Mouse (Mus musculus) layer of hippocampus, adult 9-10 months (tissue): ENCODE results near the gene Ppp1r18.

Source experiments
- DNase-seq: peaks from one replicate; pipeline ENCODE4 v3.0.0; 2022; ENCODE audit warnings: low spot score

Ppp1r18 gene

DNA sequence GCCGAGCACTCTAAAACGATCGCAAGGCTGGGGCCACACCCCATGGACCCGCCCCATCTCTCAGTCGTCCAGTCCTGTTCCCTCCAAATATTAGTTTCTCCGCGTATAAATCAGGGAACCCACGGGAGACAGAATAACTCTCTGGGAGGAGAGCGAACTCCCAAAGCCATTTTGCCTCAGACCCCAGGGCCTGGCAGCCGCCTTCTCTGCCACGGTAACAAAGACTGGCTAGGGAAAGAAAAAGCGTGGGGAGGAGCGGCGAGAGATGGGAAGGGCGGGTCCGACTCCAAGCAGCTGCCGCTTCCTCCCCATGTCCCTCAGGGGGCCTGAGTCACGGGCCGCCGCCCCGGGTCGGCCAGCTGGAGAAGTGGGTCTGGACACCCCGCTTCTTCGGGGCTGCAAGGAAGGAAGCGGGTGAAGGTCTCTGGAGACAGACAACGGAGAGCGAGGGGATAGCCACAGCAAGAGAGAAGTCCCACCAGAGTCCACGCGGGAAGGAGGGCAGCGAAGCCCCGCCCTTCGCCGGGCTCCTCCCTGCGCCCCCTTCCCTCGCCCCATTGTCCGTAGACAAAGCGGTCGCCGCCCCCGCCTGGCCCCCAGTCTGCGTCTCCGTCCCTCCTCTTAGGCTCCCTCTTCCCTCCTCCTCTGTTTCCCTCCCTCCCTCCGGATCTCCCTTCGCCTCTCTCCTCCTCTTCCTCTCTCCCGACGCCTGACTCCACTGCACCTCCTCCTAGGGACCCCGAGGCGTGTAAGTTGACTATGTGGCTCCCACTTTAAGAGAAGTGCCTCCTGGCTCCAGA is at the start of gene Ppp1r18:
Gene Ppp1r18 (plus strand): TSS at position 113 of the 800 bp plus-strand sequence.
- DNase-seq, result no peak

DNA sequence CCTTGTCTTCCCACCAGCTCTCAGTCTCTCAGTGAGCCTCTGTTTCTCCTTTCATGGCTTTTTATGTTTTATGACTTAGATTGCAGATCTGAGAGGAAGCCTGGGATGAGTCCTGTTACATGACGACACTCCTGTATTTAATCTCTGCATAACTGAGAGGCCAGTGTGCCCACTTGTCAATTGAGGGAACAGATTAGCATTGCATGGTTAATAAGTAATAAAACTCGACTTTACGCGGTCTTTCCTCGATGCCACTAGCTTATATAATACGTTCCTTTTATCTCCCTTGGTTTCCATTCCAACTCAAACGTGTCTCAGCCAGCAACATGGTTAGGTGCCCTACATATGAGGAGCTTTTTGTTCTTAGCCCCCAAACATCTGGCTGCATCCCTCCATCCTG is 49.6 kb upstream of the Ppp1r18 start:
- no peak for DNase-seq

GRCm38 (mm10) chr17:35816686-35817085 is 48.7 kb upstream of the Ppp1r18 start:
- DNase-seq, result no peak

GRCm38 (mm10) chr17:35817226-35817625 is 48.2 kb upstream of the Ppp1r18 start:
- DNase-seq, result no peak

DNA sequence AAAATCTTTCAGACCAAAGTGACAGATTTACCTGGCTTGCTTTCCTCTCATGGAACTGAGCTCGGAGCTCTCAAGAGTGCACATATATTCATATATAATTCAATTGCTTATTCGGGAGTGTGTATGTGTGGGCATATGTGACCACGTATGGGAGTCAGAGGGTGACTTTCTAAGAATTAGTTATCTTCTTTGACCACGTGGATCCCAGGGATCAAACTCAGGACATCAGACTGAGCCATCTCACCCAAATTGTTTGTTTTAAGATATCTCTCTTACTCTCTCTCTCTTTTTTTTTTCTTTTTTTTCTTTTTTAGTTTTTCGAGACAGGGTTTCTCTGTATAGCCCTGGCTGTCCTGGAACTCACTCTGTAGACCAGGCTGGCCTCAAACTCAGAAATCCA is 45.3 kb upstream of the Ppp1r18 start:
- DNase-seq, result no peak

DNA sequence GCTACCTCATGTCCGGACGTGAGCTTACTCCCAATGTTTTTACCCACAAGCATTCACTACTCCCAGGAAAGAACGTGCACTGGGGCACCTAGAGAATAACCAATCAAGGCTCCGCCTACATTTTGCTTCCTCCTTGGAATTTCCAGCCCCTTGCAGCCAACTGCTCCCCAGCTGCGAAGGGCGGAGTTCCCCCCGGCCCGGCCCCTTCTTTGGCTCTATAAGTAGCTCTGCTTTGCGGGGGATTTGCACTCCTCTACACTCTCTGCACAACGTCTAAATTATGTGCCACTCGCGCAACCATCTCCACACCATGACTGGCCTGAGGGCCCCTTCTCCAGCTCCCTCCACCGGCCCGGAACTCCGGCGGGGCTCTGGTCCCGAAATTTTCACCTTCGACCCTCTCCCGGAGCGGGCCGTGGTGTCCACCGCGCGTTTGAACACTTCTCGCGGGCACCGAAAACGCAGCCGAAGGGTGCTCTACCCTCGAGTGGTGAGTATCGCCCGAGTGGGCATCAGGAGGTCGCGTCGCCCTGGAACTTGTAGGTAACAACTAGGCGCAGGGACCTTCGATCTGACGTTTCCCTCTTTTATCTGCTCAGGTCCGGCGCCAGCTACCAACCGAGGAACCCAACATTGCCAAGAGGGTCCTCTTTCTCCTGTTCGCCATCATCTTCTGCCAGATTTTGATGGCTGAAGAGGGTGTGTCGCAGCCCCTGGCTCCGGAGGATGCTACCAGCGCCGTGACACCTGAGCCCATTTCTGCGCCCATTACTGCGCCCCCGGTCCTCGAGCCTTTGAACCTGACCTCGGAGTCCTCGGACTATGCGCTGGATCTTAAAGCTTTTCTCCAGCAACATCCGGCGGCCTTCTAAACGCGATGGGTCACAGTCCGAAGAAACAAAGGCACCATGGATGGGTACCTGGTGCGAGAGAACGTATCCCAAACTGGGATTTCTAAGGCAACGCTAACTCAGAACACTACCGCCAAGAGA is 43.7 kb upstream of the Ppp1r18 start, which contains the start of gene Ier3:
Gene Ier3 (plus strand): TSS at position 246 of the 992 bp plus-strand sequence.
- DNase-seq, result no peak

DNA sequence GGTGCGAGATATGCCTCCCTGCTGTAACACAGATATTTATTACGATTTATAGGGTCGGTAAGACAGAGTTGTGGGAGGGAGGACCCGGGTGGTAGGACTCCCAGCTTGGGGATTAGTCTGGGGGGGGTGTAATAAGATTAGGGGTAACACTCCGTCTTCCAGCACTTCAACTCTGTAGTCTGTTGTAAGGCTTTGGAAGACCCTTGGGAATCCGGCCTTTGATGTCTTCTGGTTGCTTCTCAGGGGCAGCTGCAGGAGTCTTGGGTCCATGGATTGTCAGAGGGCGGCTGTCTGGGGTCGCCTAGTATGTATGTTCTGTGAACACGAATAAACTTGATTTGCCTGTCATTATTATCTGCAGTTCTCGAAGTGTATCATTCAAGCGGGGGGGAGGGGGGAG is 42.8 kb upstream of the Ppp1r18 start:
- DNase-seq, result no peak

GRCm38 (mm10) chr17:35822964-35823937 is 42.1 kb upstream of the Ppp1r18 start, which contains the start of gene Flot1:
Flot1 (plus strand) TSS chr17:35823230.
- DNase-seq, result no peak

- DNase-seq, result no peak
These were observed 41.0 kb upstream of the Ppp1r18 start for GRCm38 (mm10) chr17:35824402-35824801.

DNA sequence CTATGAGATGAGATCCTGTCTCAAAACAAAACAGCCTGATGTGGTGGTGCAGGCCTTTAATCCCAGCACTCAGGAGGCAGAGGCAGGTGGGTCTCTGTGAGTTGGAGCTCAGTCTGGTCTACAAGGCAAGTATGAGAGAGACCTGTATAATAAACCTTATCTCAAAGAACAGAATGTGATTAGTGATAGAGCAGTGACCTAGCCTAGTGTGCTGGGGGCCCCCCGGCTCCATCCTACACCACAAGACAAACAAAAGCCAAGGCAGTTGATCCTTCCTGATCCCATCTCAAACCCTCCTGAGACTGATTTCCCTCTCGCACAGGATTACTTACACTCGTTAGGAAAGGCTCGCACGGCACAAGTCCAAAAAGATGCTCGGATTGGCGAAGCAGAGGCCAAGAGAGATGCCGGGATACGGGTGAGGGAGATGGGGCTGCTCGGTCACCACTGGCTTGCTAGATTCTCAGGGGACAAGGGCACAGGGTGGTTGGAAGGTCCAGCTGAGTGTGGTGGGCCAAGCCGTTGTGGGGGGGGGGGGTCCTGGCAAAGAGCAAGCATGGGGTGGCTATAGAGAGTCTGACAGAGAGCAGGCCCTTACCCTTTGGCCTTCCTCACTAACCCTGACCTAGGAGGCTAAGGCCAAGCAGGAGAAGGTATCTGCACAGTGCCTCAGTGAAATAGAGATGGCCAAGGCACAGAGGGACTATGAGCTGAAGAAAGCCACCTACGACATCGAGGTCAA is 40.1 kb upstream of the Ppp1r18 start:
- no peak for DNase-seq

DNA sequence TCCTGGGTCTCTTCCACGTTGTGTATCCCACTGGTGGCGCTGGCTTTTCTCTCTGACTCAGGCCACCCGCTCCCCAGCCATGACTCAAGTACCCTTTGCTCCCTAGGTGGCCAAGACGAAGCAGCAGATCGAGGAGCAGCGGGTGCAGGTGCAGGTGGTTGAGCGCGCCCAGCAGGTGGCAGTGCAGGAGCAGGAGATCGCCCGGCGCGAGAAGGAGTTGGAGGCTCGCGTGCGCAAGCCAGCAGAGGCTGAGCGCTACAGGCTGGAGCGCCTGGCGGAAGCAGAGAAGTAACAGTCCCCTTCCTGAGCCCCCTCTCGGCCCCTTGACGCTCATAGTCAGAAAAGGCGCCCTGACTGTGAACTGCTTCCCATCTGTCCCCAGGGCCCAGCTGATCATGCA is 35.7 kb upstream of the Ppp1r18 start:
- no peak for DNase-seq

DNA sequence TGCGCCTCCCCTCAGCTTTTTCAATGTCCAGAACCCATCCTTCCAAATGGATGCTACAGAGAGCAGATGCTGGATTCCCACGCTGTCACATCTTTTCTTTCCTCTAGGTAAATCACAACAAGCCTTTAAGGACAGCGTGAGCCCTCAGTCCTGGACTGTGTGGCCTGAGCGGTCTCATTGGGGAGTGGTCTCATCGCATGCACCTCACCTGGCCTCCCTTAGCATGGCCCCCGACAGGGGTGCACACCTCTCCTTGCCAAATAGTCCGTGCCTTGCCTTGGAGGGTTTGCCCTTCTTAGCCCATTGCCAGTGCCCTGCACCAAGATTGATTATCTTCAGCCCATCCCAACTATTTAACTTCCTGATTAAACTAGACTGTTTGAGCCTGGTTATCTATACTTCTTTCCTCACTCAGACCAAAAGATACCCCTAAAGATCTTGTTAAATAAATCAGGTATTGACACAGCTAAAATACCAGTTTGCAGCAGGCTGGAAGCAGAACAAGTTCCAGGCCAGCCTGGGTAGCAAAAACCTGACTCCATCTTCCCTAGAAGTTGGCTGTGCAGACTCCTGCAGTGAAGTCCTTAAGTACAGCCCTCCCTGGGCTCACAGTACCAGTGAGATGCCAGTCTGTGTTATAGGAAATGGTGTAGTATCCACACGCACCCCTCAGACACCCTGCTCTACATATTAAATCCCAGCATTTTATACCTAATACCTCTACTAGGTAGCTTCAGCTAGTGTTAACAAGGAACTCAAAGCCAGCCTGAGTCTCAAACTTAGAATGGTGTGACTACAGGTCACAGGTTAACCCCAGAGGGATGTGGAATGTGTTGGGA is 32.8 kb upstream of the Ppp1r18 start:
- no peak for DNase-seq

GRCm38 (mm10) chr17:35833239-35833751 is 32.1 kb upstream of the Ppp1r18 start:
- DNase-seq, result no peak

DNA sequence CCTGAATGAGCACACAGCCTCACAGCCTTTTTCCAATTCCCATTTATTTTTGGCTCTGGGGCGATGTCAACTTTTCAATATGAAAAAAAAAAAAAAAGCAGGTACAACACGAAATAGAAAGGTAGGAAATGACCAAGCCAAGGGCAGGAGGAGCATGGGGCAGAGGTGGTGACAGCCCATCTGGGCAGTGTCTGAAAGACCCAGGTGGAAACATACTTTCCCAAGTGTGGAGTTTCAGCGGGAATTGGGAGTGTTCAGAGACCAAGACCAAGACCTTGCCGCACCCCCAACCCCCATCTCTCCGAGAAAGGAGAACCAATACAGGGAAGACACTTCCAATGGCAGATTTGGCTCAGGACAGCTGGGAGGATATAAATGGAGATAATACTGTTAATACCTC is 31.5 kb upstream of the Ppp1r18 start:
- DNase-seq, result no peak

- DNase-seq, result no peak
These were observed 30.5 kb upstream of the Ppp1r18 start for GRCm38 (mm10) chr17:35834696-35835422.

DNA sequence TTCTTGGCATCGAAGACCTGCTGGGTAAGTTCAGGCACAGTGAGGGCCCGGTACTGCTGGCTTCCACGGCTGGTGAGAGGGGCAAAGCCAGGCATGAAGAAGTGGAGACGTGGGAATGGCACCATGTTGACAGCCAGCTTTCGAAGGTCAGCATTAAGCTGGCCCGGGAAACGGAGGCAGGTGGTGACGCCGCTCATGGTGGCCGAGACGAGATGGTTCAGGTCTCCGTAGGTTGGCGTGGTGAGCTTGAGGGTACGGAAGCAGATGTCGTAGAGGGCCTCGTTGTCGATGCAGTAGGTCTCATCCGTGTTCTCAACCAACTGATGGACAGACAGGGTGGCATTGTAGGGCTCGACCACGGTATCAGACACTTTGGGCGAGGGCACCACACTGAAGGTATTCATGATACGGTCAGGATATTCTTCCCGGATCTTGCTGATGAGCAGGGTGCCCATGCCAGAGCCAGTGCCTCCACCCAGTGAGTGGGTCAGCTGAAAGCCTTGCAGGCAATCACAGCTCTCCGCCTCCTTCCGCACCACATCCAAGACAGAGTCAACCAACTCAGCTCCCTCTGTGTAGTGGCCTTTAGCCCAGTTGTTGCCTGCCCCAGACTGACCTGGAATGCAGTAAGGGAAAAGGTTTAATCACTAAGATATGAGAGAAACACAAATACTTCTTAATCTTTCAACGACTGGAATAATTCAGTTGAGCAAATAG is 29.8 kb upstream of the Ppp1r18 start:
- DNase-seq, result no peak

GRCm38 (mm10) chr17:35836178-35836965 is 29.0 kb upstream of the Ppp1r18 start:
- DNase-seq, result peak; percentile 95
